Mouse (Mus musculus) intestine, embryonic 15.5 days (tissue): Measurements from ENCODE around the gene Tfpi. TPM values are rescaled to one million over a fixed set of nuclear protein-coding genes. Genes with fewer than 3 reads are reported as not detected.
"Not testable (repeated sequence)": the region's sequence is repeated elsewhere in the genome, so short reads cannot be mapped to it uniquely, and the experiment has no call there.

Source experiments
- ATAC-seq: fragments of 200-750 bp; cut with Nextera tagmentation; 2 replicates; pipeline ENCODE4 v1.8.0; 2017; ENCODE audit warnings: moderate TSS enrichment, moderate library complexity
- H3K27ac ChIP-seq: fragments of 300-500 bp; sonication (generic); 2 replicates; pipeline ENCODE4 v1.5.1; 2015; ENCODE audit warnings: mild to moderate bottlenecking, inconsistent platforms
- H3K27me3 ChIP-seq: fragments of 300-500 bp; sonication (generic); replicated peaks from 2 replicates; pipeline ENCODE4 v1.6.1; 2015; ENCODE audit warnings: inconsistent platforms
- H3K36me3 ChIP-seq: fragments of 300-500 bp; sonication (generic); 2 replicates; pipeline ENCODE4 v1.6.1; 2015; ENCODE audit warnings: inconsistent platforms
- H3K4me1 ChIP-seq: fragments of 300-500 bp; sonication (generic); replicated peaks from 2 replicates; pipeline ENCODE4 v1.6.1; 2015; ENCODE audit warnings: inconsistent platforms
- H3K4me2 ChIP-seq: fragments of 300-500 bp; sonication (generic); replicated peaks from 2 replicates; pipeline ENCODE4 v1.6.1; 2015; ENCODE audit warnings: mild to moderate bottlenecking, inconsistent platforms
- H3K4me3 ChIP-seq: fragments of 300-500 bp; sonication (generic); replicated peaks from 2 replicates; pipeline ENCODE4 v1.5.1; 2015; ENCODE audit warnings: inconsistent platforms
- H3K9ac ChIP-seq: fragments of 300-500 bp; sonication (generic); 2 replicates; pipeline ENCODE4 v1.6.1; 2015; ENCODE audit warnings: inconsistent platforms
- H3K9me3 ChIP-seq: fragments of 300-500 bp; sonication (generic); 2 replicates; pipeline ENCODE4 v1.6.1; 2016; ENCODE audit warnings: inconsistent platforms
- WGBS: fragments of 180-500 bp; shearing (Covaris S2); methylation state at CpG from one replicate; pipeline ENCODE4 v1.1.7; 2015; 5-methylcytosine and 5-hydroxymethylcytosine counted together
- polyA plus RNA-seq: library from polyadenylated mRNA; unstranded; fragments of >200 nt; fragmentation: Nextera tagmentation; extraction: Ambion mirVana; gene quantifications from 2 replicates; pipeline ENCODE4 v1.2.1, GENCODE M21; 2015

The Tfpi gene
- polyA plus RNA-seq = 40.9 and 46.9 TPM in 2 replicates

GRCm38 (mm10) chr2:84476577-84476976 is at the start of gene Tfpi:
TSS of gene Tfpi (minus strand) at chr2:84476775.
- Histone ChIP-seq H3K9ac (peak within 1 kb of the TSS; percentile 3; the same call in 1 of the 2 replicates), H3K4me1 (peaks cover 6% of the 10 kb centered on the region), H3K36me3 (no peaks in the 10 kb centered on the region), H3K4me3 (peak within 1 kb of the TSS; percentile 38), H3K27ac (peak within 1 kb of the TSS; percentile 62), H3K27me3 (no peaks in the 10 kb centered on the region), H3K9me3 (no peaks in the 10 kb centered on the region), H3K4me2 (peak within 1 kb of the TSS; percentile 46)
- peak; percentile 87 for ATAC-seq
- 15% methylated on average over 4 of the region's 4 CpGs for WGBS

- Histone ChIP-seq H3K27ac (no peak overlapping the region), H3K27me3 (no peaks in the 10 kb centered on the region), H3K9ac (no peak overlapping the region), H3K36me3 (no peaks in the 10 kb centered on the region), H3K4me3 (no peak overlapping the region), H3K4me1 (peaks cover 5% of the 10 kb centered on the region; the same call in 1 of the 2 replicates), H3K4me2 (no peak overlapping the region), H3K9me3 (no peaks in the 10 kb centered on the region)
- ATAC-seq = no peak
- WGBS = 67% methylated on average over 7 of the region's 7 CpGs
Measured at GRCm38 (mm10) chr2:84526221-84526620, 49.6 kb upstream of the Tfpi start.

GRCm38 (mm10) chr2:84525806-84526205 is 49.2 kb upstream of the Tfpi start:
- Histone ChIP-seq H3K36me3 (no peaks in the 10 kb centered on the region), H3K4me2 (no peak overlapping the region), H3K9ac (no peak overlapping the region), H3K27me3 (no peaks in the 10 kb centered on the region), H3K4me3 (no peak overlapping the region), H3K4me1 (peaks cover 5% of the 10 kb centered on the region; the same call in 1 of the 2 replicates), H3K27ac (no peak overlapping the region), H3K9me3 (no peaks in the 10 kb centered on the region)
- WGBS = 67% methylated on average over 6 of the region's 6 CpGs
- no peak for ATAC-seq

GRCm38 (mm10) chr2:84525047-84525446 is 48.5 kb upstream of the Tfpi start:
- no peak overlapping the region for H3K27ac ChIP-seq
- H3K9me3 ChIP-seq = no peaks in the 10 kb centered on the region
- no peak overlapping the region for H3K4me3 ChIP-seq
- peak overlapping the region; percentile 12; the same call in 1 of the 2 replicates for H3K4me2 ChIP-seq
- no peaks in the 10 kb centered on the region for H3K36me3 ChIP-seq
- H3K4me1 ChIP-seq = peaks cover 5% of the 10 kb centered on the region; the same call in 1 of the 2 replicates
- H3K9ac ChIP-seq = no peak overlapping the region
- ATAC-seq = peak; percentile 91
- no peaks in the 10 kb centered on the region for H3K27me3 ChIP-seq
- WGBS = 63% methylated on average over 5 of the region's 5 CpGs

GRCm38 (mm10) chr2:84523994-84524393 is 47.4 kb upstream of the Tfpi start:
- Histone ChIP-seq H3K4me3 (no peak overlapping the region), H3K9ac (no peak overlapping the region), H3K36me3 (no peaks in the 10 kb centered on the region), H3K27me3 (no peaks in the 10 kb centered on the region), H3K4me2 (no peak overlapping the region), H3K9me3 (no peaks in the 10 kb centered on the region), H3K27ac (no peak overlapping the region), H3K4me1 (peaks cover 7% of the 10 kb centered on the region; the same call in 1 of the 2 replicates)
- whole genome bisulfite sequencing = 55% methylated on average over 6 of the region's 6 CpGs
- no peak for ATAC-seq

GRCm38 (mm10) chr2:84523103-84523865 is 46.7 kb upstream of the Tfpi start:
- Histone ChIP-seq H3K4me3 (no peak overlapping the region), H3K4me1 (peaks cover 7% of the 10 kb centered on the region; the same call in 1 of the 2 replicates), H3K9ac (no peak overlapping the region), H3K27me3 (no peaks in the 10 kb centered on the region), H3K4me2 (no peak overlapping the region), H3K36me3 (no peaks in the 10 kb centered on the region), H3K27ac (no peak overlapping the region), H3K9me3 (no peaks in the 10 kb centered on the region)
- 51% methylated on average over 6 of the region's 6 CpGs for WGBS
- ATAC-seq = no peak

GRCm38 (mm10) chr2:84519514-84520067 is 43.0 kb upstream of the Tfpi start:
- Histone ChIP-seq H3K4me2 (peak overlapping the region; percentile 50), H3K4me1 (peaks cover 4% of the 10 kb centered on the region; the same call in 1 of the 2 replicates), H3K9me3 (no peaks in the 10 kb centered on the region), H3K36me3 (no peaks in the 10 kb centered on the region), H3K27me3 (no peaks in the 10 kb centered on the region), H3K27ac (peak overlapping the region; percentile 80), H3K4me3 (no peak overlapping the region), H3K9ac (no peak overlapping the region)
- peak; percentile 94 for ATAC-seq
- WGBS = 25% methylated on average over 12 of the region's 12 CpGs

- Histone ChIP-seq H3K4me3 (no peak overlapping the region), H3K27ac (0 out of 2 replicates have a peak overlapping the region, but pooled peaks have one; percentile 80), H3K4me2 (peak overlapping the region; percentile 50), H3K9me3 (no peaks in the 10 kb centered on the region), H3K27me3 (no peaks in the 10 kb centered on the region), H3K36me3 (no peaks in the 10 kb centered on the region), H3K4me1 (0 out of 2 replicates have a peak, but pooled peaks cover 2% of the 10 kb centered on the region), H3K9ac (no peak overlapping the region)
- ATAC-seq = no peak
- 57% methylated on average over 5 of the region's 5 CpGs for WGBS
Measured at GRCm38 (mm10) chr2:84518767-84519166, 42.2 kb upstream of the Tfpi start.

GRCm38 (mm10) chr2:84513281-84513680 is 36.7 kb upstream of the Tfpi start:
- Histone ChIP-seq H3K27ac (no peak overlapping the region), H3K36me3 (no peaks in the 10 kb centered on the region), H3K27me3 (no peaks in the 10 kb centered on the region), H3K4me3 (no peak overlapping the region), H3K4me1 (no peaks in the 10 kb centered on the region), H3K9me3 (no peaks in the 10 kb centered on the region), H3K4me2 (no peak overlapping the region), H3K9ac (no peak overlapping the region)
- ATAC-seq = no peak
- WGBS = 89% methylated on average over 3 of the region's 3 CpGs

GRCm38 (mm10) chr2:84511508-84511907 is 34.9 kb upstream of the Tfpi start:
- WGBS = 58% methylated on average over 2 of the region's 2 CpGs
- no peaks in the 10 kb centered on the region for H3K36me3 ChIP-seq
- H3K4me2 ChIP-seq = no peak overlapping the region
- no peak for ATAC-seq
- H3K27me3 ChIP-seq = no peaks in the 10 kb centered on the region
- no peaks in the 10 kb centered on the region for H3K9me3 ChIP-seq
- no peak overlapping the region for H3K4me3 ChIP-seq
- H3K4me1 ChIP-seq = no peaks in the 10 kb centered on the region
- no peak overlapping the region for H3K27ac ChIP-seq
- no peak overlapping the region for H3K9ac ChIP-seq

- Histone ChIP-seq H3K4me2 (no peak overlapping the region), H3K4me1 (no peaks in the 10 kb centered on the region), H3K36me3 (no peaks in the 10 kb centered on the region), H3K27me3 (no peaks in the 10 kb centered on the region), H3K27ac (no peak overlapping the region), H3K9ac (no peak overlapping the region), H3K9me3 (no peaks in the 10 kb centered on the region), H3K4me3 (no peak overlapping the region)
- 91% methylated on average over 4 of the region's 4 CpGs for WGBS
- no peak for ATAC-seq
Measured at GRCm38 (mm10) chr2:84511036-84511435, 34.5 kb upstream of the Tfpi start.

- ATAC-seq = peak; percentile 58
- H3K27me3 ChIP-seq, H3K4me3 ChIP-seq, H3K9me3 ChIP-seq, H3K4me1 ChIP-seq, H3K9ac ChIP-seq, H3K27ac ChIP-seq, H3K36me3 ChIP-seq: not testable (repeated sequence)
- peak overlapping the region; percentile 37 for H3K4me2 ChIP-seq
- WGBS = 59% methylated on average over 7 of the region's 11 CpGs
Measured at GRCm38 (mm10) chr2:84504954-84505394, 28.4 kb upstream of the Tfpi start.
